Mouse (Mus musculus) kidney, embryonic 16.5 days (tissue): ENCODE results near the gene Nisch. TPM values are rescaled to one million over a fixed set of nuclear protein-coding genes. Genes with fewer than 3 reads are reported as not detected.

Experiments used
- ATAC-seq: fragments of 200-750 bp; cut with Nextera tagmentation; 2 replicates; pipeline ENCODE4 v1.8.0; 2017; ENCODE audit warnings: moderate TSS enrichment; ENCODE audit not compliant: low FRiP score, low TSS enrichment
- H3K27ac ChIP-seq: fragments of 300-500 bp; sonication (generic); 2 replicates; pipeline ENCODE4 v1.5.1; 2014; ENCODE audit warnings: low read length
- H3K27me3 ChIP-seq: fragments of 300-500 bp; sonication (generic); 2 replicates; pipeline ENCODE4 v1.6.1; 2014; ENCODE audit warnings: low read length, control low read depth, mixed read lengths; ENCODE audit not compliant: insufficient read depth
- H3K36me3 ChIP-seq: fragments of 300-500 bp; sonication (generic); 2 replicates; pipeline ENCODE4 v1.6.1; 2014; ENCODE audit warnings: low read length, control low read depth, mixed read lengths; ENCODE audit not compliant: insufficient read depth
- H3K4me1 ChIP-seq: fragments of 300-500 bp; sonication (generic); 2 replicates; pipeline ENCODE4 v1.6.1; 2014; ENCODE audit warnings: low read length, control low read depth, mixed read lengths; ENCODE audit not compliant: insufficient read depth
- H3K4me2 ChIP-seq: fragments of 300-500 bp; sonication (generic); replicated peaks from 2 replicates; pipeline ENCODE4 v1.6.1; 2014; ENCODE audit warnings: low read depth, low read length
- H3K4me3 ChIP-seq: fragments of 300-500 bp; sonication (generic); 2 replicates; pipeline ENCODE4 v1.5.1; 2014; ENCODE audit warnings: mild to moderate bottlenecking, low read length
- H3K9ac ChIP-seq: fragments of 300-500 bp; sonication (generic); replicated peaks from 2 replicates; pipeline ENCODE4 v1.6.1; 2014; ENCODE audit warnings: low read length
- H3K9me3 ChIP-seq: fragments of 300-500 bp; sonication (generic); 2 replicates; pipeline ENCODE4 v1.6.1; 2016; ENCODE audit warnings: low read length, control low read depth
- WGBS: fragments of 180-500 bp; shearing (Covaris S2); extraction: QIAGEN DNeasy Blood & Tissue Kit; methylation state at CpG from one replicate; pipeline ENCODE4 v1.1.7; 2014; 5-methylcytosine and 5-hydroxymethylcytosine counted together
- polyA plus RNA-seq: library from polyadenylated mRNA; unstranded; fragments of >200 nt; fragmentation: Nextera tagmentation; extraction: Ambion mirVana; gene quantifications from 2 replicates; pipeline ENCODE4 v1.2.1, GENCODE M21; 2015

Gene Nisch
- 419 and 421 TPM in 2 replicates for polyA plus RNA-seq

GRCm38 (mm10) chr14:31216846-31217245 is at the start of gene Nisch:
Gene Nisch (minus strand): TSS chr14:31216946.
- peak within 1 kb of the TSS; percentile 40 for H3K4me2 ChIP-seq
- peak within 1 kb of the TSS; percentile 29 for H3K4me3 ChIP-seq
- no peaks in the 10 kb centered on the region for H3K27me3 ChIP-seq
- peak within 1 kb of the TSS; percentile 56 for H3K9ac ChIP-seq
- H3K36me3 ChIP-seq = no peaks in the 10 kb centered on the region
- ATAC-seq = no peak
- H3K4me1 ChIP-seq = peaks cover 11% of the 10 kb centered on the region; the same call in 1 of the 2 replicates
- 67% methylated on average over 2 of the region's 2 CpGs for WGBS
- 0 out of 2 replicates have a peak within 1 kb of the TSS, but pooled peaks have one; percentile 38 for H3K27ac ChIP-seq
- no peaks in the 10 kb centered on the region for H3K9me3 ChIP-seq

DNA sequence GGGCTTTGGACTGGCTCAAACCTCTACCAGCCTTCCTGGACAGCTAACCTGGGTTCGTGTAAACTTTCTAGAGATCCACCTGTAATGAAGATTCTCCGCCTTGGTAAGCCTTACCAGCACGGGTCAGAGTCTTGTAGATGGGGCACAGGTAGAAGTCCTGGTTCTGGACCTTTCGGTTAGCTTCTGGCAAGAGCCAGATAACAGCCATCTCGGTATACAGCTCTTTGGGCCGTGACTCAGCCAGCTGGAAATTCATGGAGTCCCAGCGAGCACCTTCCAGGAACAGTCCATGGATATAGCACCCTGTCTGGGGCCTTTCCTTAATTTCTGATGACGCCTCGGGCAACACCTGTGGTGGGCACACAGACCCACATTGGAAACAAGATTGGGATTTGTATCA is 44.2 kb upstream of the Nisch start:
- Histone ChIP-seq H3K36me3 (peaks cover 57% of the 10 kb centered on the region), H3K4me3 (no peak overlapping the region), H3K9ac (no peak overlapping the region), H3K27me3 (no peaks in the 10 kb centered on the region), H3K4me1 (no peaks in the 10 kb centered on the region), H3K4me2 (no peak overlapping the region), H3K27ac (no peak overlapping the region), H3K9me3 (no peaks in the 10 kb centered on the region)
- 95% methylated on average over 9 of the region's 9 CpGs for WGBS
- no peak for ATAC-seq

GRCm38 (mm10) chr14:31260374-31260773 is 43.6 kb upstream of the Nisch start:
- ATAC-seq = no peak
- H3K9ac ChIP-seq = no peak overlapping the region
- WGBS = 95% methylated on average over 4 of the region's 4 CpGs

DNA sequence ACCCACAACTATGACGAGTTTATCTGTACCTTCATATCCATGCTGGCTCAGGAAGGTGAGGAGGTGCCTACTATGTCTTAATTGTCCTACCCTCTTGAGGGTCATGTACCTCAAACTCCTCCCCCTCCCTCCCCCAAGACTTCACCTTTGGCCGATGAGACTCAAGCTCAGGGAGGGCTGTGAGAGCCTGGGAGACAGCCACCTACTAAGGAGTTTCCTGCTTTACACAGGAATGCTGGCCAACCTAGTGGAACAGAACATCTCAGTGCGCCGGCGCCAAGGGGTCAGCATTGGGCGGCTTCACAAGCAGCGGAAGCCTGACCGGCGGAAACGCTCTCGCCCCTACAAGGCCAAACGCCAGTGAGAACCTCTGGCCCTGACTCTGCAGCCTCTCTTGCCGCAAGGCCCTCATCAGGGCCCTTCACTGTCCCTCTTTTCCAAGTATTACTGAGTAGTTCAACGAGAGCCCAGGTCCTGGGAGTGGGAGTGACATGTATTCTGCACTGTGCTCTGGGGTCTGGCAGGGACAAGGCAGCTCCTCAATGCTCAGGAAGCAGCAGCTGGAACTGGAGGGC is 41.8 kb upstream of the Nisch start:
- Histone ChIP-seq H3K27ac (no peak overlapping the region), H3K4me3 (no peak overlapping the region), H3K4me2 (no peak overlapping the region), H3K9me3 (no peaks in the 10 kb centered on the region), H3K9ac (no peak overlapping the region), H3K4me1 (no peaks in the 10 kb centered on the region), H3K36me3 (peaks cover 79% of the 10 kb centered on the region), H3K27me3 (no peaks in the 10 kb centered on the region)
- 93% methylated on average over 14 of the region's 14 CpGs for WGBS
- no peak for ATAC-seq

More at GRCm38 (mm10) chr14:31260374-31260773, 43.6 kb upstream of the Nisch start:
- Histone ChIP-seq H3K4me3 (no peak overlapping the region), H3K4me1 (no peaks in the 10 kb centered on the region), H3K9me3 (no peaks in the 10 kb centered on the region), H3K36me3 (peaks cover 62% of the 10 kb centered on the region), H3K4me2 (no peak overlapping the region), H3K27me3 (no peaks in the 10 kb centered on the region), H3K27ac (no peak overlapping the region)

GRCm38 (mm10) chr14:31252091-31252490 is 35.3 kb upstream of the Nisch start:
- Histone ChIP-seq H3K9me3 (no peaks in the 10 kb centered on the region), H3K27me3 (no peaks in the 10 kb centered on the region), H3K36me3 (peaks cover 39% of the 10 kb centered on the region), H3K4me2 (peak overlapping the region; percentile 86), H3K9ac (peak overlapping the region; percentile 98), H3K4me1 (peaks cover 15% of the 10 kb centered on the region), H3K4me3 (peak overlapping the region; percentile 97), H3K27ac (no peak overlapping the region)
- 89% methylated on average over 5 of the region's 5 CpGs for WGBS
- ATAC-seq = no peak

DNA sequence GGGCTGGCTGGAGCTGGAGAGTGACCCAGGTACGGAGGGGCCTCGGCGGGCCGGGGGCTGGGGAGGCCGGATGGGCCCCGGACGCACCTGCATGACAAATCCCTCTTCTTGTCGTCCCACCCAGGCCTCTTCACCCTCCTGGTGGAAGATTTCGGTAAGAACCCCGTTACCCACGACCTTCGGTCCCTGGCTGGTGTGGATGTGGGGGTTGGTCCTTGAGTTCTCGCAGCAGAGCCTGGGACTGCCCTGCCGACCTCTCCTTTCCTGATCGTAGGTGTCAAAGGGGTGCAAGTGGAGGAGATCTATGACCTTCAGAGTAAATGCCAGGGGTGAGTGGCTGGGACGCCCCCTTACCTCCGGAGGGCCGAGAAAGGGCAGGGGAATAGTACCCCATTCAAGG is 34.9 kb upstream of the Nisch start:
- no peaks in the 10 kb centered on the region for H3K9me3 ChIP-seq
- H3K36me3 ChIP-seq = peaks cover 35% of the 10 kb centered on the region
- peak overlapping the region; percentile 97 for H3K4me3 ChIP-seq
- H3K4me2 ChIP-seq = peak overlapping the region; percentile 86
- H3K4me1 ChIP-seq = peaks cover 15% of the 10 kb centered on the region
- WGBS = 3% methylated on average over 17 of the region's 18 CpGs
- ATAC-seq = peak; percentile 62
- H3K27ac ChIP-seq = peak overlapping the region; percentile 57
- H3K27me3 ChIP-seq = no peaks in the 10 kb centered on the region
- peak overlapping the region; percentile 98 for H3K9ac ChIP-seq

GRCm38 (mm10) chr14:31251084-31251604 is 34.4 kb upstream of the Nisch start, which contains the start of the genes Phf7 and Bap1:
Gene Phf7 (minus strand): TSS chr14:31251317.
Gene Bap1 (plus strand): TSS chr14:31251450.
- peak within 1 kb of the TSS; percentile 98 for H3K9ac ChIP-seq
- peak within 1 kb of the TSS; percentile 97 for H3K4me3 ChIP-seq
- peak within 1 kb of the TSS; percentile 86 for H3K4me2 ChIP-seq
- peak within 1 kb of the TSS; percentile 96 for H3K27ac ChIP-seq
- 0% methylated on average over 65 of the region's 75 CpGs for WGBS
- ATAC-seq = peak; percentile 91
- no peaks in the 10 kb centered on the region for H3K27me3 ChIP-seq
- H3K36me3 ChIP-seq = peaks cover 30% of the 10 kb centered on the region
- no peaks in the 10 kb centered on the region for H3K9me3 ChIP-seq
- H3K4me1 ChIP-seq = peaks cover 15% of the 10 kb centered on the region

GRCm38 (mm10) chr14:31250222-31251083 is 33.7 kb upstream of the Nisch start:
- H3K4me3 ChIP-seq = peak overlapping the region; percentile 97

GRCm38 (mm10) chr14:31248396-31248795 is 31.6 kb upstream of the Nisch start:
- 91% methylated on average over 6 of the region's 6 CpGs for WGBS
- H3K36me3 ChIP-seq = peaks cover 4% of the 10 kb centered on the region

More at GRCm38 (mm10) chr14:31250222-31251083, 33.7 kb upstream of the Nisch start:
- Histone ChIP-seq H3K4me2 (peak overlapping the region; percentile 70), H3K9ac (peak overlapping the region; percentile 98), H3K4me1 (peaks cover 15% of the 10 kb centered on the region), H3K27ac (peak overlapping the region; percentile 96), H3K36me3 (peaks cover 23% of the 10 kb centered on the region), H3K27me3 (no peaks in the 10 kb centered on the region), H3K9me3 (no peaks in the 10 kb centered on the region)
- 17% methylated on average over 38 of the region's 38 CpGs for WGBS
- ATAC-seq = peak; percentile 92; the same call in 1 of the 2 replicates

More at GRCm38 (mm10) chr14:31248396-31248795, 31.6 kb upstream of the Nisch start:
- H3K9ac ChIP-seq = no peak overlapping the region
- no peak overlapping the region for H3K27ac ChIP-seq
- no peaks in the 10 kb centered on the region for H3K9me3 ChIP-seq
- H3K4me3 ChIP-seq = no peak overlapping the region
- ATAC-seq = no peak
- no peaks in the 10 kb centered on the region for H3K27me3 ChIP-seq
- no peak overlapping the region for H3K4me2 ChIP-seq
- H3K4me1 ChIP-seq = peaks cover 15% of the 10 kb centered on the region
